ENCODE assay signal across 15 mouse cellular contexts in the genomic region with DNA sequence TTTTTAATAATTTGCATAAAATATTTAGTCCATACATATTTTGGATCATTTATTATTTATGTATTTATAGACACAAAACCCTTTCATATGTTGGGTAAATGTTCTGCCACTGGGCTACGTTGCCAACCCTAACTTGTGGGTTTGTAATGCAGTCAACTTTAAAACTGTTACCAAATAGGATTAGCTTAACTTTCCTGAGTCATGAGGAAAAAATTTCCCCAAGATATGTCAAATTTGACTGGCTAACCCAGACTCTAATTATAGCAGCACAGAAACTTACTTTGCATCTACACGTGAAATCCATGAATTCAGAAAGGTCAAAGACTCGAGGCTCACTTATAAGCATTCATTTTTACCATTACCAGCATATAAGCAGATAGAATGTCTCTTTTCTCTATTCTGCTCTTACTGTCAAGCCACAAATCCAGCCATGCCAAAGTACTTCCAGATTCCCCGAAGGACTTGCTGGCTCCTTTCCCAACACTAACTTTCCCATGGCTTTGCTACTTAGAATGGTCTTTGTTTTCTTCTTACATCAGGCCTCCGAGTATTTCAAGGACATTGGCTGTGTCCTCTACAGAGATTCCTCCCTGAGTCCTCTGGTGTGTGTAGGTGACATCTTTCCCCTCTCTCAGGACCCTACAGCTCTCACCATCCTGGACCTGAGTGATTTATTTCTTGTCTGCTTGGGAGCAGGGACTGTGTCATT.
DNase-seq lines count a peak whose midpoint lies in the region; ATAC-seq and TF ChIP-seq lines count a peak whose summit lies in the region.
"Had no signal": no experiment of that assay in that cellular context is flagged by ENCODE, and none has a peak within 500 bp of the region (broad histone marks: within the 10 kb centered on the region; RNA-seq: fewer than 3 reads in every experiment).

No protein-coding gene starts in this region.

- H3K4me2 ChIP-seq in midbrain, postnatal 0 days (ENCODE audit: low read depth, low read length, poor library complexity, severe bottlenecking) = no peak overlapping the region
- no peak overlapping the region for H3K4me2 ChIP-seq in midbrain, embryonic 14.5 days (ENCODE audit: low read length)
- no peak overlapping the region for H3K4me2 ChIP-seq in heart, embryonic 13.5 days
- H3K4me2 ChIP-seq: midbrain, embryonic 15.5 days; neural tube, embryonic 15.5 days had no signal

- no peaks in the 10 kb centered on the region for H3K9me3 ChIP-seq in midbrain, postnatal 0 days (ENCODE audit: low read length)
- H3K9me3 ChIP-seq in midbrain, embryonic 14.5 days (ENCODE audit: control insufficient read depth, low read length) = no peaks in the 10 kb centered on the region
- no peaks in the 10 kb centered on the region for H3K9me3 ChIP-seq in heart, embryonic 13.5 days
- H3K9me3 ChIP-seq: midbrain, embryonic 15.5 days; neural tube, embryonic 15.5 days had no signal

- no peaks in the 10 kb centered on the region for H3K4me1 ChIP-seq in midbrain, postnatal 0 days (ENCODE audit: insufficient read depth, low read length)
- no peaks in the 10 kb centered on the region for H3K4me1 ChIP-seq in midbrain, embryonic 14.5 days (ENCODE audit: control insufficient read depth, insufficient read depth, low read length)
- H3K4me1 ChIP-seq in heart, embryonic 13.5 days = peaks cover 13% of the 10 kb centered on the region
- H3K4me1 ChIP-seq: midbrain, embryonic 15.5 days; neural tube, embryonic 15.5 days had no signal

- DNase-seq in gastrocnemius, postnatal 10 days = peak; percentile 16
- DNase-seq in gastrocnemius, adult 8-10 months (ENCODE audit: low spot score in 2 of 2) = no peak
- DNase-seq in midbrain, postnatal 0 days (ENCODE audit: low spot score) = peak; percentile 14
- DNase-seq in midbrain, embryonic 14.5 days = no peak
- peak; percentile 10 for DNase-seq in testis, postnatal 14 days (ENCODE audit: low spot score)
- no peak for DNase-seq in frontal cortex, postnatal 14 days (ENCODE audit: low spot score in 2 of 2)
- DNase-seq in cerebellum, adult 11-12 months = no peak
- DNase-seq: adrenal gland, postnatal 14 days; cerebellum, adult 2 months; forebrain, postnatal 0 days; thymus, postnatal 14 days had no signal

- no peak overlapping the region for H3K4me3 ChIP-seq in midbrain, postnatal 0 days (ENCODE audit: low read depth, low read length)
- H3K4me3 ChIP-seq in midbrain, embryonic 14.5 days (replicated peaks; ENCODE audit: low read depth, low read length) = no peak overlapping the region
- no peak overlapping the region for H3K4me3 ChIP-seq in heart, embryonic 13.5 days
- H3K4me3 ChIP-seq: midbrain, embryonic 15.5 days; neural tube, embryonic 15.5 days had no signal

- WGBS in midbrain, postnatal 0 days = 71% methylated on average over 5 of the region's 5 CpGs
- 80% methylated on average over 5 of the region's 5 CpGs for WGBS in midbrain, embryonic 14.5 days
- 38% methylated on average over 5 of the region's 5 CpGs for WGBS in heart, embryonic 13.5 days

- no peak overlapping the region; the same call in 1 of the 2 replicates for H3K27ac ChIP-seq in midbrain, postnatal 0 days (ENCODE audit: low read depth, low read length)
- no peak overlapping the region for H3K27ac ChIP-seq in midbrain, embryonic 14.5 days (replicated peaks; ENCODE audit: low read depth, low read length)
- peak overlapping the region; percentile 46 for H3K27ac ChIP-seq in heart, embryonic 13.5 days (replicated peaks)
- H3K27ac ChIP-seq: kidney, postnatal 0 days; midbrain, embryonic 15.5 days; neural tube, embryonic 15.5 days had no signal

- H3K27me3 ChIP-seq in midbrain, postnatal 0 days (ENCODE audit: insufficient read depth, low read length) = no peaks in the 10 kb centered on the region
- H3K27me3 ChIP-seq in midbrain, embryonic 14.5 days (ENCODE audit: control insufficient read depth, insufficient read depth, low read length) = no peaks in the 10 kb centered on the region
- no peaks in the 10 kb centered on the region for H3K27me3 ChIP-seq in heart, embryonic 13.5 days (replicated peaks)
- H3K27me3 ChIP-seq: midbrain, embryonic 15.5 days; neural tube, embryonic 15.5 days had no signal

- no peak for TF ChIP-seq CTCF in midbrain, postnatal 0 days (IDR thresholded peaks at IDR 0.05)

- no peaks in the 10 kb centered on the region for H3K36me3 ChIP-seq in midbrain, postnatal 0 days (ENCODE audit: insufficient read depth, low read length)
- no peaks in the 10 kb centered on the region for H3K36me3 ChIP-seq in midbrain, embryonic 14.5 days (ENCODE audit: control insufficient read depth, insufficient read depth, low read length)
- H3K36me3 ChIP-seq in heart, embryonic 13.5 days = no peaks in the 10 kb centered on the region
- H3K36me3 ChIP-seq: midbrain, embryonic 15.5 days; neural tube, embryonic 15.5 days had no signal

- no peak for ATAC-seq in midbrain, postnatal 0 days (ENCODE audit: low FRiP score)
- ATAC-seq in midbrain, embryonic 14.5 days (ENCODE audit: low FRiP score, low TSS enrichment) = no peak
- ATAC-seq in heart, embryonic 13.5 days (ENCODE audit: extremely low read depth, insufficient number of reproducible peaks, low FRiP score, low TSS enrichment) = no peak
- ATAC-seq: forebrain, postnatal 0 days; midbrain, embryonic 15.5 days had no signal

- H3K9ac ChIP-seq in midbrain, postnatal 0 days (replicated peaks; ENCODE audit: low read length, poor library complexity, severe bottlenecking) = no peak overlapping the region
- no peak overlapping the region for H3K9ac ChIP-seq in midbrain, embryonic 14.5 days (replicated peaks; ENCODE audit: low read length)
- no peak overlapping the region for H3K9ac ChIP-seq in heart, embryonic 13.5 days
- H3K9ac ChIP-seq: forebrain, postnatal 0 days; midbrain, embryonic 15.5 days; neural tube, embryonic 15.5 days had no signal

Comparison
In these comparisons a context has a peak if more than half of its experiments do, and no peak if none do; other contexts are left out.
1. DNase-seq: peak in gastrocnemius, postnatal 10 days (single experiment), midbrain, postnatal 0 days (single experiment) and testis, postnatal 14 days (single experiment); none in gastrocnemius, adult 8-10 months (0 of 2), midbrain, embryonic 14.5 days (single experiment), frontal cortex, postnatal 14 days (0 of 2) and cerebellum, adult 11-12 months (single experiment).